Mouse (Mus musculus): ENCODE data around the gene Spaca4. TPM values are rescaled to one million over a fixed set of nuclear protein-coding genes. Genes with fewer than 3 reads are reported as not detected.

The Spaca4 gene
- total and polyA plus RNA-seq, 3 experiments: not detected

DNA sequence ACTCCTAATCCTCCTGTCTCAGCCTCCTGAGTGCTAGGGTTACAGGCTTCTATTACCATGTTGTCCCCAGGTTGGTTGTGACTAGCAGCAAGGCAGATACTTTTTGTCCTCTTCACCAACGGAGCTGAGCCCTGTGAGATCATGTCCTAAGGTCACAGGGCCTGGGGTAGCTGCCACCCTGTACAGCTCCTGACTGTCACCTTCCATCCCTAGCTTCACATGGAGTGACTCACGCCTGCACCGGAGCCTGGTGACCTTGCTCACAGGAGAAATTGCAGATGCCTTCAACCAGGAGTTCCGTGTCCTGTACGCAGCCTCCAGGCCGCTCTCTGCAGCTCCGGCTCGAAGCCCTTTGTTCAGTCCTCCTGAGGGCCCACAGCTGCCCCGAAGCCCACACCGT, 806 bp upstream of the Spaca4 start:
- peak; percentile 66 for DNase-seq

DNA sequence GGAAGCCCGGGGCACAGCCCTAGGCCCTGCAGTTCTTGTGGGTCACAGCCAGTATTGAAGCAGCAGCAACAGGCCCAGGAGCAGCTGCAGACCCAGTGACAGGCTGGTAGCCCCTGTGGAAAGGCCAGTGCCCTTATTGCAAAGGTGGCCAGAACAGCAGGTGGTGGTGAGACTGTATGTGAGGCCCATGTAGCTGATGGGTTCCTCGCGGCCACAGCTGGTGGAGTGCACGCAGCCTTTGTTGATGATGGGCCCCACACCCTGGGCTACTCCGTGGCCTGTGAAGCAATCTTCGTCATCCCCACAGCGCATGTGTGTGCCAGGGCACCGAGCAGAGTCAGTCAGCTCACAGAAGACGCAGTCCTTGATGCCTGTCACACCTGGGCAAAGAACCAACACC, 462 bp downstream of the Spaca4 start:
- DNase-seq: no peak

DNA sequence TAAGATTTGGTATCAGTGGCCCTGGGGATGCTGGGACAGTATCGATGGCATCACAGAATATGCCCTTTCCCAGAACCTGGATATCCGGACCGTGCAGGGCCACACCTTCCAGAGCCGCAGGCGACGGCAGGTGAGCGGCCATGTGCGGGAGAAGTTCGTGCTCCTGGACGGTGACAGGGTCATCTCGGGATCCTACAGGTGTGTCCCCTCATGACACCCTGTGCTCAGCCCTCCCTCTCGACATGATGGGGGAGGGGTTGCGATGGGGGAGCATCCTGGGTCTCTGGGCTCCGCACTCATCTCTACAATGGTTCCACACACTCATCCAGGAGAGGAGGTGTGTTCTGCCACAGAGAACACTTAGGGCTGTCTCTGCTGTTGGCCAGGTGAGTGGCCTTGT, 1.8 kb downstream of the Spaca4 start:
- no peak for DNase-seq

DNA sequence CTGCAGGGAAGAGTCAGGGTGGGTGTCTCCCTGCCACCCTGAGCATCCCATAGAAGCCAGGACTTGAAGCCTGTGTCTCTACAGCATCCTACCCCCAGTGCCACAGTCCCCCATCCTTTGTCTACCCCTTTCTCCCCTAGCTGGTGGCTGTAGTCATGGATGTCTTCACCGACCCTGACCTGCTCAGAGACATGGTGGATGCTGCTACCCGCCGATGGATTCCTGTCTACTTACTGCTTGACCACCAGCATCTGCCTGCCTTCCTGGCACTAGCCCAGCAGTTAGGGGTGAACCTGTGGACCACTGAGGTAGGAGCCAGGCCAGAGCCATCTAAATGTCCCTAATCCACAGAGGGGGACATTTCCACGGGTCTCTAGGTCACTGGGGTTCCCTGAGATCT, 2.3 kb downstream of the Spaca4 start:
- no peak for DNase-seq

DNA sequence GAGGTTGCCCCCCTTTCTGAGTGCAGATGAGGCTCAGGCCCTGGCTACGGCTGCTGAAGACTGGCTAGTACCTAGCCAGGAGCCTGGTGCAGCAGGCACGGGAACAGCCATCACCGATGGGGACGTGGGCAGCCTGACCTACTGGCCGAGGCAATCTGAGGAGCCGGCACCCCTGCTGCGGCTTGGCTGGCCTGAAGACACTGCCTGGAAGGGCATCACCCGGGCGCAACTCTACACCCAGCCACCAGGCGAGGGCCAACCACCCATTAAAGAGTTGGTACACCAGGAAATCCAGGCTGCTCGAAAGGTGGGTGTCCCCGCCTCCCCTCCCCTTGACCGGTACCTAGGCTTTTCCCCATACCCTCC, 3.3 kb downstream of the Spaca4 start:
- no peak for DNase-seq

DNA sequence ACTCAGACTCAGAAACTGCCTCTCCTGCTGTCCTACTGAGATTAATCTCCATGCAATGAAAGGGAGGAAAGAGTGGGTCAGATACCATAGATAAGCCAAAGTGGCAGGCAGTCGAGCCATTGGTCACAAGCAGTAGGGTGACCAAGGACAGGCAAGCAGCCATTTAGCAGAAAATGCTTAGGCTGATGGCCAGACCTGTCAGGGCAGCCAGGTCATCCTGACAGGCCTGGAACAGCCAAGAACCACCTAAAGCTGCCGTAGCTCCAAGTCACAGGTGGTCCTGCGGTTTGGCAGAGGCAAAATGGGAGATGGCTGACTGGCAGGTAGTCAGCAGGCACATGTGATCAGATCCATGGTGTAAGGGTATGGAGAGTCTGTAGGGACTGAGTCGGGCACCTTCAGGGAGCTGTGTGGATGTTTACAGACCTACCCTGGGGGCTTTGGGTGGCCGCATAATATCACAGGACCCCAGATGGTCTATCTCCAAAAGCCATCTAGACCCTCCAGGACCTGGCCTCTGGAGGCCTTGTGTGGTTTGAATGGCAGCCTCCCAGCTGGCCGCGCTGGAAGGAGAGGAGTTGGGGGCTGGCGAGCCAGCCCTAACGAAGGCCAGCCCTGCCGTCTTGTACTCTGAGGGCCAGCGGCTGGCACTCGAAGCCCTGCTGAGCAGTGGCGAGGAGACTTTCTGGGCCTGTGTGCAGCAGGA, 3.8 kb downstream of the Spaca4 start:
- DNase-seq: peak; percentile 38

DNA sequence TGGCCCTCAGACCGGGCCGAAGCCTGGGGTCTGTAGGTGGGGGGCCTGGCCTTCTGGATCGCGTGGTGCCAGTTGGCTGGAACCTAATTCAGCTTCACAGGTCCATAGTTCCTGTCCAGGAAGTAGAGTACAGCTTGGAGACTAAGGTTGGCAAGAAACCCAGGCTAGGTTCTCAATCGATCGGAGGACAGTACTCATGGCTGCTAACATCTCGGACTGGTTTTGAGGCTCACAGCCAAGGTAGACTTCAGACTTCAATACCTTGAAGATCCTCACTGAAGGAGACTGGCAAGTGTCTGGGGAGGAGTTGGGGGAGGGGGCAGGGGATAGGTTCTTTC, 4.4 kb downstream of the Spaca4 start:
- DNase-seq: no peak

DNA sequence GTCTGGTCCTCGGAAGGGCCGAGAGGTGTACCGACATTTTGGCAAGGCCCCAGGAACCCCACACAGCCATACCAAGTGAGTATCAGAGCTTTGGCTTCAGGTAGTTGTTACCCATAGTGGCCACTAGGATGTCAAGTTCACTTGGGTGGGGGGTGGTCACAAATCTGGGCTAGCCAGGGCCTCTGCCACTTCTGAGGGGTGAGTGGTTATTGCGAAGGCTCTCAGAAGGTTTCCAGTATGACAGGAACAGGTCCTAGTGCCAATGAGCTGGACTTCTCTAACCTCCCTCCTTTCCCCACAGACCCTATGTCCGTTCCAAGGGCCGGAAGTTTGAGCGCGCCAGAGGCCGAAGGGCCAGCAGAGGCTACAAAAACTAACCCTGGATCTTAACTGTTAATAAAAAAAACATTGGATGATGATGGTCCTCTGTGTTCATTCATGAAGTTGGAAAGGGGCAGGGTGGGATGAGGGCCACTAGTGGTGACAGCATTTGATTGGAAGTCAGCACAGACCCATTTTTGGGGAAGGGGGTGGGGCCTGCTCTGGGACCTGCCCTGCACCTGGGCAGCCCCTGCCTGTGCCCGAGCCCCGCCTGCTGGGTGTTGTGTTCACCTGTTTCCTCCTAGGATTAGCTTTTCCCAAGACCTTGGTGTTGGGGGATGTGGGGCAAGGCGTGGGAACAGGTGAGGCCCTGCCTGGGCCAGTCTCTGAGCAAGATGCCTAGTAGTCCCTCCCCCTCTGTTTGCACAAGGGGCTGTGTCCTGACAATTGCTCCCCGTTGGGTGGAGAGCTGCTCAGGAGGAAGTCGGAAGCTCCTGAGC, 5.0 kb downstream of the Spaca4 start, which contains the start of gene Fam83e:
Fam83e (plus strand) TSS at position 800 of the 821 bp plus-strand sequence.
- DNase-seq: no peak

DNA sequence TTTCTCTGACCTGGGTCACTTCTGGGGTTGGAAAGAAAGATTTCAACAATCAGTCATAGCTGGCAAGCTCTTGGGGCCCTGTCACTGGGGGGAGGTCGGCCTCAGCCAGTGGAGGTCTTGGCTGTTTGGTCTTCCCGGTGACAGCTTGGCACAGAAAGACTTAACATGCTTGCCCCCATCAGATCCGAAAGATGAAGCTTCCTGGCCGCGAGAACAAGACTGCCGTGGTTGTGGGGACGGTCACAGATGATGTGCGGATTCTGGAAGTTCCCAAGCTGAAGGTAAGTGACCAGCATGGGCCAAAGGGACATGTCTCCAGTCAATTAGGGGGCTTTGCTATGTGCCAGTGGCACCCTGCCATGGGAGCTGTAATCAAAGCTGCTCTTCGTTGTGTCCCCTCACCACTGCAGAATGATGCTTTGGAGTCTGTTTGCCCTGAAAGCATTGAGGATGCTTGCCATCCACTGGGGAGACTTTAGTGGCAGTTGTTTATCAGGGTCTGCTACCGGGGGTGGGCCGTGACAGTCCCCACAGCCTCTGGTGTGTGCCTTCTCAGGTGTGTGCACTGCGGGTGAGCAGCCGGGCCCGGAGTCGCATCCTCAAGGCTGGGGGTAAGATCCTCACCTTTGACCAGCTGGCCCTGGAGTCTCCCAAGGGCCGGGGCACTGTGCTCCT, 5.7 kb downstream of the Spaca4 start:
- no peak for DNase-seq

DNA sequence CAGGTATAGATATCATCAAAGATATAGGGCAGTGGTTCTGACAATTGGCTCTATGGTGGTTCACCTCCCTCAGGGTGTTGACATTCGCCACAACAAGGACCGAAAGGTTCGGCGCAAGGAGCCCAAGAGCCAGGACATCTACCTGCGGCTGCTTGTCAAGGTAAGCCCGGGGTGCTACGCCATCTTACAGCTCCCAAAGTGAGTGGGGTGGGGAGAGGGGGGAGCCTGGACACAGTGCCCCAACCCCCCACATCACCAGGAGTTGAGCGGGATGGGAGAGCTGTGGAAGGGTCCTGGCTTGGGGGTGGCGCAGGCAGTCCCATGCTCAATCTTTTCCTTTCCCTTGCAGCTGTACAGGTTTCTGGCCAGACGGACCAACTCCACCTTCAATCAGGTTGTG, 6.4 kb downstream of the Spaca4 start:
- DNase-seq: no peak

DNA sequence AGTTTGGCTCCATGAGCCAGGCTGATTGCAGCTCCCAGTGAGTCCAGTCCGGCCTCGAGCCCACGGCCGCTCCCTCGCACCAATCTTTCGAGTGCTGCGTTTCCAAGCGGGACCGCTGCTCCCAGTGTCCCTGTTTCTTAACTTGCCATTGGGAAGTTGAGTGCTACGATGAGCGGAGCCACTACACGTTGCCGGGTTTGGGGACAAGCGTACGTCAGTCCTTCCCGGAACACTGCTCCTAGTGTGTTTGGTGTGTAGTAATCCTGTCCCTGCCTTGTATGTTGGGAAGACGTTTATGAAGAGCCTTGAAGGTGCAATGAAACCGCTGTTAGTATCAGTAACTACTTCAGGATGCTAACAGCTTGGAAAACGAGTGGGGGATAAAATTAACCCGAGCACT, 7.3 kb downstream of the Spaca4 start:
- no peak for DNase-seq

DNA sequence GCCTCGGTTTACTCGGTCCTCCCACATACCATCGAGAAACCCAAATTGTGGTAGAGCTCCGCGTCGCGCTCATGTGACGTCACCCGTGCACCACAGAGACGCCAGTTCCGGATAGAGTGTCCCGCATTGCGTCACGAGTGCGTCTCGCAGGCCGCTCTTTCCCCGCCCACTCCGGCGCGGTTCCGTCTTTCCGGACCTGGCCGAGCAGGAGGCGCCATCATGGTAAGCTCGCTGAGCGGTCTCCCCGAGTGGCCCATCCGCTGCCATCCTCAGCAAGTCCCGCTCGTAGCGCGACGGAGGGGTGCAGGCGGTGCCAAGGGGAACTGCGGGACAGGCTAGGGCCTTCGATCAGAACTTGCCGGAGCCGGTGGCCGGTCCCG, 7.7 kb downstream of the Spaca4 start, which contains the start of gene Sphk2:
Sphk2 (minus strand) TSS at position 85 of the 380 bp plus-strand sequence.
- DNase-seq: peak; percentile 97

DNA sequence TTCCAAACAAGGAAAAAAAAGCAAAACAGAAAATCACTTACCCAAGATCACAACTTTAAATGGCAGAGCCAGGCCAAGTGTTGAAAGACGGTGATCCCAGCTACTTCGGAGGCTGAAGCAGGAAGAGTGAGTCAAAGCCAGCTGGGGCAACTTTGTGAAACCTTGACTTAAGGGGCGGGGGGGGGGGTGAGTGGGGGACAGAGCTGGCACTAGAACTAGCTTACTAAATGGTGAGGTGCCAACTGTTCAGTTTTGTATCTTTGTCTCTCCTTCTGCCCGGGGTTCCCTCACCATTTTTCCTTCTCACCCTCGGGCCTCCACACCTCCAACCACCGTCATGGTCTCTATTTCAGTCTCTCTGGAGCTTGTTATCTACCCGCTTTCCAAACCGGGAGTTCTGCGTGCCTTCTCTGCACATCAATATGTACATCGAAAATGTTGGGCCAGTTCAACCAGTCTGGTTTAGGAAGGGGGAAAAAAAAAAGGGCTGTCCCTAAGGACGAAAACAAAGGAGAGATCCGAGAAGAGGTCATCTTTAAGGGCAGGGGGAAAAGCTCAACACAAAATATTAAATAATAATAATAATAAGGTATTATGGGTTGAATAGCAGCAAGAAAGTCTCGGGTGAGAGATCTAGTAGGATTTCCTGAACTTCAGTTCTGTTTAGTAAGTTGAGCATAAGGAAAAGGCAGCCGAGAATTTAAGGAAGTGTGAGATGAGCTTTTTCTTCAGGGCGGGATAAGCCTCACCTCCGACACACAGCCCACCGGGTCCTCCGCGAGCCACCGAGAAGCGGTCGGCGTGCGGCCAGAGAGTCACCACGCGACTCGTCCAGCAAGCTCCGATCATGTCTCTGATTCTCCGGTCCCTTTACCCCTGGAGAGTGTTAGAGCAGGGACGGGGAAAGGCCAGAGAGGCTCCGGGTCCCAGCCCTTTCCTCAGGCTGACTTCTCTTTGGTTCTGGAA, 8.4 kb downstream of the Spaca4 start:
- peak; percentile 42 for DNase-seq

DNA sequence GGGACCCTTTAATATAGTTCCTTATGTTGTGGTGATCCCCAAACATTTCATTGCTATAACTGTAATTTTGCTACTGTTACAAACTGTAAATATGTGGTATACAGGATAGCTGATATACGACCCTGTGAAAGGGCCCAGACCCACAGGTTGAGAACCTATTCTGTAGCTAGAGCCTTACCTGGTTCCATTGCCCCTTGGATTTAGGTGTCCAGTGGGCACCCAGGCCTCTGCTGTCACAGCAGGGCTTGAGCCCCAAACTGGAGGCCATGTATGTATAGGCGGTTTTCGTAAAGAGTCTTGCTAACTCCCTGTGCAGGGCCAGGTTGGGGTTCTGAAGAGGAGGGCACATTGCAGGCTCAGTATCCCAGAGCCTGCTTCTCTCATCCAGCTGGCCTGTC, 9.2 kb downstream of the Spaca4 start:
- DNase-seq: no peak

DNA sequence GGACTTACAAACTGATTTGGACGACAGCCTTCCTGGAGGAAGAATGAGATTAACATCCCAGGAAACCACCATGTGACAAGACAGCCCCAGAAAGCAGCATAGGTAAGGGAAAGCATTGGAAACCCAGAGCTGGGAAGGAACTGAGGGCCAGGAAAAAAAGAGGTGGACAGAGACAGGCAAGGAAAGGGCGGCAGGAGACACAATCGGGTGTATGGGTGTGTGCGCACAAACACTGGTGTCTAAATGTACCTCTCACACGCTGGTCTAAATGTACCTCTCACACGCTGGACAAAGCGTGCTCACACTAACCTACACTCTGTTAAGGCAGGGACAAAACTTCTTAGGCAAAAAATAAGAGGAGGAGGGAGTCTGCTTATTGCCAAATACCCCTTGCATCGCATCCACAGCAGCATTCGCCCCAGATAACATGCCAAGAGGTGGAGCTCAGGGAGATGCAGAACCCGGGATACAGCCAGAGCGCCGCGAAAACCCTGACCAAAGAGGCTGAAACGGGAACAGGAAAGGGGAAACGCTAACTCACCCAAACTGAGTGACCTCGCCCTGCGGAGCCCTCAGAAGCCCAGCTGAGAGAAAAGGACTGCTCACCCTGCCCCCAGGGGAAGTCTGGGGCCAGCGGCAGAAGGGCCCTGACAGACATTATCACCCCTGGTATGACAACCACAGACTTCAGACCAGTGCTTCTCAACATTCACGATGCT, 9.7 kb downstream of the Spaca4 start:
- DNase-seq: peak; percentile 38

DNA sequence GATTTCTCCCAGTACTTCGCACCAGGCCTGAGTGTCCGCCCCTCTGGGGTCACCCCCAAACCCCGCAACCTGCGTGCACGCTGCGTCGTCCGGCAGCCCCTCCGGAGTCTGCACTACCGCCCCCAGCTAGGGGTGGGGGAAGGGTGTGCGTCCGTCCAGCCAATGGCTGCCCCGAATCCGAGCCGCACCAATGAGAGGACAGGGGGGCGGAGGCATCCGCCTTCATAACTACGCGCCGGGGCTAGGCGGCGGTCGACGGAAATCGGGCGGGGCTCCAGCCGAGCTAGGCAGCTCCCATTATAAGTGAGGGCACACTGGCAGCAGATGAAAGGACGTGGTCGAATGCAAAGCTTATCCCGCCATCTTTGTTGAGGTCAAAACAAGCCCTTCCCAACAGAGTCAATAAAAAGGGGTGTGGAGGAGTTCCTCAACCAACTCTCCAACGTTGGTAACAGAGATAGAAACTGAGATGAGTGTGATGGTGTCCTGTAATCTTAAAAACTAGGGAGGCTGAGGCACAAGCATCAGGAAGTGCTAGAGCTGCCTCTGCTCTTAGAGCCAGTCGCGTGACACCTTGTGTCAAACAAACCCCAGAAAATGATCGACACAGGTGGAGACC, 10.4 kb downstream of the Spaca4 start, which contains the start of gene Rpl18:
Rpl18 (plus strand) TSS at position 368 of the 619 bp plus-strand sequence.
- DNase-seq: peak; percentile 99

DNA sequence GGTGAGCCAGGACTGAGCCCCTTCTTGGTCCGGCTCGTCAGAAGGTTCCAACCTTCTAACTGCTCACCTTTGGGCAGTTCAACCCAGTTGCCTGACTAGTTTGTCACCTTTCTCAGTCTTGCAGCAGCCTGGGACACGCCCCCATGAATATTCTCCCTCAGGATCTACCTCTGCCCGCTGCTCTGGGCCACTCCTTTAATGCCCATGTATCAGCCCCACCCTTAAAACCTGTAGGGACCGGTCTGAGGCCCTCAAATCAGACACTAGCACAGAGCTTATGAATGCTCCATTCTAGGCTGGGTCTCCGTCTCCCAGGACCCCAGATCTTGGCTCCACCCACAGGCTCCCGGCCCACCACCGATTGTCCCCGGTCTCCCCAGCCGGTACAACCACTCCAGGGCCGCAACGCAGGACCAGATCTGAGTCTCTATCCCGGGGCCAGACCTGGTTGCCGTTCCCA, 11.0 kb downstream of the Spaca4 start:
- no peak for DNase-seq

DNA sequence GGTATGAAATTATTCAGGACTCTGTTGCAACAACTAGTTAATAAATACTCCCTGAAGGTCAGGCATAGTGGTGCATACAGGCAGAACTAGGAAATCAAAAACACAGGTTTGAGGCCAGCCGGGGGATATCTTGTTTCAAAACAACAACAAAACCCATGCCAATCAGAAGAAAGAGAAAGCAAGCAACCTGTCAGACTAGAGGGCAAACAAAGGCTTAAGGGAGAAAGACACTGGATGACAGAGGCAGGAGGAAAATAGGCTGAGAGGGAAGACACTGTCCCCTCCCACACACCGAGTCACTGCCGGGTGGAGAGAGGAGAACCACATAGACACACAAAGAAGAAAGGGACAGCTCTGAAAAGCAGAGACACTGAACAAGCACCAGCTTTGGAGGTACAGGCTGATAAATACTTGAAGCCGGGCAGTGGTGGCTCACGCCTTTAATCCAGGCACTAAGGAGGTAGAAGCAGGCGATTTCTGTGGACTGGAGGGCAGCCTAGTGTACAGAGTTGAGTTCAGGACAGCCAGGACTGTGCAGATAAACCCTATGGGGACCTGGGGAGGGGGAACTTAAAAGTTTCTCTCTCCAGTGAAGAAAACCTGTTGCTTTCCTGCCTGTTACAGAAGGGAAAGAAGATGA, 11.6 kb downstream of the Spaca4 start:
- DNase-seq: peak; percentile 38

DNA sequence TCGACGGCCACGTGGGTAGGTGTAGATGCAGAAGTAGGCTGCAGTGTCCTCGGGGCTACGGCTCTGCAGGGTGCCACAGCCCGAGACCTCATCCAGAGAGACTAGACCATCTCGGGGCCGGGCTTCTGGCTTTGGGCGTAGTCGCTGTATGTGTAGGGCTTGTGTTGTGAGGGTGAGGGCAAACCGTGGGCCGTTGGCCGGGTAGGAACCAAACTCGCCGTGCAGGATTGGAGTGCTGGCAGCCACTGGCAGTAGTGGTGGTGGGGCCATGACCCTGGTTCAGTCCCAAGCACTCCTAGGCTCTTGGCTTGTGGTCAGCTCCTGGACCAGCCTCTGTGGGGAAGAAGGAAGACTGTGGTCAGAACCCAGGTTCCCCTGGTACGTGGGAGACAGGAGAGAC, 12.2 kb downstream of the Spaca4 start:
- DNase-seq: no peak

Measured in adrenal gland, adult 2 months (tissue).